Mouse (Mus musculus): Measurements from ENCODE around the gene Olfr153.
"Not testable (repeated sequence)": the region's sequence is repeated elsewhere in the genome, so short reads cannot be mapped to it uniquely, and the experiment has no call there.

The Olfr153 gene

DNA sequence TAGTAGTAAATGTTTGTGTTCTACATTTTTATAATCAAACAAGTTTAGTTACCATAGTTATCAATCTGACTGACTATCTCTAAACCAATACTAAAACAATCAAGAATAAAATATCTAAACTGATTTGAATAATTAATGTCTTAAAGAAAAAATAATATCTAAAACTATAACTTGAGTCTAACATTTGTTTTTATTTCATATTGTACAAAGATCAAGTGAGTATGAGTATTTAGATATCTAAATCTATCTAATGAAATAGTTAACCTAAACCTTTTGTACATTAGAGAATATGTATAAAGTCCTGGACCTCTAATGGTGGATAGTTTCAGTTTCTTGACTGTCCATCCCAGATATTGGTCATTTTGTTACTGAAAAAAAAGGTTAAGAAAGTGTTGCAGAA lies at the start of gene Olfr153:
Gene Olfr153 (plus strand): TSS at position 301 of the 400 bp plus-strand sequence.
- DNase-seq, result no peak

DNA sequence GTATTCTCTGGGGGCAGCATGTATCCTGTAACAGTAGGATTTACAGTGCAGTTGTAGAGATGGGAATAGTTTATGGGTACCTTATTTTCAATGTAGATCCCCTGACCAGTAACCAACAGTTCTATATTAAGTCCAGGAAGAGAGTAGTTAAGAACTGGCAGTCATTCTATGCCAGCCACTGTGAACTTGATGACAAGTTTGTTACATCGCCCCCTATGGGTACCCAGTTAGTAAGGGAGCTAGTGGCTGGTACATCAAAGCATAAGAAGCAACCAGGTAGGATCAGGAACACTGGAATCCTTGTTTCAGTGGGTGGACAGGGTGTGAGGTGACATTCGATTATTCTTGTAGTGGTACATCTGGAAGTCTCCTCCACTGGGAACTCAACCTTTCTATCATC lies 49.3 kb upstream of the Olfr153 start:
- DNase-seq, result no peak

DNA sequence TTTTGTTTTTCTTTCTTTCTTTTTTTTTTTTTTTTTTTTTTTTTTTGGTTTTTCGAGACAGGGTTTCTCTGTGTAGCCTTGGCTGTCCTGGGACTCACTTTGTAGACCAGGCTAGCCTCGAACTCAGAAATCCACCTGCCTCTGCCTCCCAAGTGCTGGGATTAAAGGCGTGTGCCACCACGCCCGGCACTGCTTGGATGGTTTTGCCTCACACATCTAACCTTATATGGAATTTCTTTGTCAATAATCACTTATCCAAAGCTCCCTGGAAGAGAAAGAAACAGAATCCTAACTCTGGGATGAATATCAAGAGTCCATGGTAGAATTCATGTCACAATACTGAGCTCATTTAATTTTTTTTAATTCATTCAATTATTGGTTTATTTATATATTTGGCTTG lies 34.6 kb upstream of the Olfr153 start, which contains the start of gene Pramel7:
Gene Pramel7 (minus strand): TSS at position 101 of the 400 bp plus-strand sequence.
- DNase-seq, result not testable (repeated sequence)

DNA sequence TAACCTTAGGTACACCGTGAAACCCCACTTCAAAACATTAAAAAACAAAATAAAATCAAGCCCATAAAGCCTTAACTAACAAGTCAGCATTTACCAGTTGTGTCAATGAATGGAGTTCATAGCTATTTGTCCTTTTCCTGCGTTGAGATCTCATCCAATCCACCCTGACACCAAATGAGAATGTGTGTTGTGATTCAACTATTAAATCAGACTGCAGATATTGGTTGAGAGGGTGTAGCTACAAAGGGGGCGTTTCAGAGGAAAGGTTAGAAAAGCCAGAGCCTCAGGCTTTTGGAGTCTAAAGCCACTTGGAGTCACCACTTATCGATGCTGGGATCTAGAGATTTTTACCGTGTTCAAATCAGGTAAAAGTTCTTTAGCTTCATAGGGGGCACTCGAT lies 25.3 kb upstream of the Olfr153 start, which contains the start of gene Pramel6:
Gene Pramel6 (plus strand): TSS at position 301 of the 400 bp plus-strand sequence.
- no peak for DNase-seq

DNA sequence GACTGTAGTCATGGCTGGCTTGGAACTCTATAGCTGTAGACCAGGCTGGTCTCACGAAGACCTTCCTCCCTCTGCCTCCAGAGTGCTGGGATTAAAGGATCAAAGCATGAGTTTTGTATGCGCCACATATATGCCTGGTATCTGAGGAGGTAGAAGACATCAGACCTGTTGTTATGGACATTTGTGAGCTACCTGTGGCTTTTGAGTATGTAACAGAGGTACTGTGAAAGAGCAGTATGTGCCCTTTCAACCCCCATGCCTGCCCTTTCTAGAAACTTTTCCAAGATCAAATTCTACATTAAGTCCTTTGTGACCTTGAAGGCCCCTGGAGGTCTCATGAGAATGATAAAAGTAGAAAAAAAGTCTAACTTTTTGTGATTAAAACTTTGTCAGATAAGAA lies 16.6 kb upstream of the Olfr153 start:
- no peak for DNase-seq

DNA sequence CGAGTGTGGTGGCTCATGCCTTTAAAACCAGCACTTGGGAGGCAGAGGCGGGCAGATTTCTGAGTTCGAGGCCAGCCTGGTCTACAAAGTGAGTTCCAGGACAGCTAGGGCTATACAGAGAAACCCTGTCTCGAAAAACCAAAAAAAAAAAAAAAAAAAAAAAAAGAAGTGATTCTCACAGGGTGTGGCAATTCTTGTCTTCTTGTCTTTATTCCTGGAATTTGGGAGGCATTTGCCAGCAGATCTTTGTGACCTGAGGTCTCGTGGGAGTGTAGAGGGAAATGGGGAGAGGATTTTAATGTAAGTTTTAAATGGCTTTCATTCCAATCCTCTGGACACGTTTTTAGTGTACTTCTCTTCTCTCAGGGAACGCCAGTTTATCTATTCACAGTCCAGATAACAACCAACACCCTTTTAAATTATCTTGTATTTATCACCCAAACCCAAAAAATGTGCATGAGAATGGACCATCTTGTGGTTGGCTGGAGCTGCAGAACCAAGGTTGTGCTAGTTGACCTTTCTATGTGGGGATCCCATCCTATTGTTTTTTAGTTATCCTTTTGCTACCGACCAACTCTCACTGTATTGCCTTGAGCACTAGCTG lies 16.0 kb upstream of the Olfr153 start:
- no peak for DNase-seq

DNA sequence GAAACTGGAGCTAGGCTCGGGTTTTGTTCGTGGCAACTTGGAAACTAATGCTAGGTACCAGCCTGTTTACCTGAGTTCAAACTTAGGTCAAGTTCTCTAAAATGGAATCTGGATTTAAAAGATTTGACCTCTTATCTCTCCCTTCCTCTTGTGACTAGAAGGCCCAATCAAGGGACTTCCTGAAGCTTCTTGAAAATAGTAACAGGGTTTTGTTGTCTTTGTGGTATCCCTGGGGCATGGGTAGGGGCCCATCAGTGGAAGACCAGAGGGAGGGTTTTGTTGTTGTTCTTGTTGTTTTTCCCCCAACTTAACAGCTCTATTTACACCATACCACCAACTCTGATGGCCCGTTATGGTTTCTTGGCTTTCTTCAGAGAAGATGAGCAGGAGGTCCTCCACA lies 15.0 kb upstream of the Olfr153 start:
- DNase-seq, result no peak

DNA sequence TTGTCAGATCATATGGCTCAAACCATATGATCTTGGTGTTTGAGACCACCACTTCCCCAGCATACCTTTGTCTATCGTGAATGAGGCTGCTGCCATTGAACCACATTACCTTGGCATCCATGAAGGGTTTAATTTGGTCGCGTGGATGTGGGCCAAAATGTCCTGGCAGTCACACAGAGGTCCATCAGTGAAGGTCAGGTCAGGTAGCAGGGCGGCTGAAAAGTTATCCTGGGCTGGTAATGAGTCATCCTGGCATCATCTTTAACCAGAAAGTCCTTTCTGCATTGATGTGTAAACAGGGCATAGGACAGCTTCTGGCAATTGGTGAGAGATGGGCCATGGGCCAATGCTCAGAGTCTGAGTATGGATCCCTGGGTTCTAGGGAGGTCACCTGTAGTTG lies 10.9 kb upstream of the Olfr153 start:
- DNase-seq, result no peak

DNA sequence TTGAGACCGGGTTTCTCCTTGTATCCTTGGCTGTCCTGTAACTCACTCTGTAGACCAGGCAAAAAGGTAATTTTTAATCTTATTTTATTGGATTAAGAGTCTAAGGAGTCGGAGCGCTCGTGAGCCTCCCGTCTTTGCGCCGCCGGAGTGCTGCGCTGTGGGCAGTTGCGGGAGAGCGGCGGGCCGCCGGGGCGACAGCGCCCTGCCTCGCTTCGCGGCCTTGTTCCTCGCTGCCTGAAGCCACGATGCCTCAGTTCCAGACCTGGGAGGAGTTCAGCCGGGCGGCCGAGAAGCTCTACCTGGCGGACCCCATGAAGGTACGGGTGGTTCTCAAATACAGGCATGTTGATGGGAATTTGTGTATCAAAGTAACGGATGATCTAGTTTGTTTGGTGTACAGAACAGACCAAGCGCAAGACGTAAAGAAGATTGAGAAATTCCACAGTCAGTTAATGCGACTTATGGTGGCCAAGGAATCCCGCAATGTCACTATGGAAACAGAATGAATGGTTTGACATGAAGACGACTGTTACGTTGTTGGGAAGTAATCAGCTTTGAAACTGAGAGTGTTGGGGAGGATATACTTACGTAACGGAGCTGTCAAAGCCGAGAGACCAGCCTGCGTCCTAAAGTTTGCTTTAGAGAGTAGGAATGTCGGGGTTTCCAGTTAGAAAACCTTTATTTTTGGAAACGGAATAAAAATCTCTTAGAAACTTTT lies 5.5 kb upstream of the Olfr153 start:
- DNase-seq, result peak in 1 of 2 experiments; percentile 4

DNA sequence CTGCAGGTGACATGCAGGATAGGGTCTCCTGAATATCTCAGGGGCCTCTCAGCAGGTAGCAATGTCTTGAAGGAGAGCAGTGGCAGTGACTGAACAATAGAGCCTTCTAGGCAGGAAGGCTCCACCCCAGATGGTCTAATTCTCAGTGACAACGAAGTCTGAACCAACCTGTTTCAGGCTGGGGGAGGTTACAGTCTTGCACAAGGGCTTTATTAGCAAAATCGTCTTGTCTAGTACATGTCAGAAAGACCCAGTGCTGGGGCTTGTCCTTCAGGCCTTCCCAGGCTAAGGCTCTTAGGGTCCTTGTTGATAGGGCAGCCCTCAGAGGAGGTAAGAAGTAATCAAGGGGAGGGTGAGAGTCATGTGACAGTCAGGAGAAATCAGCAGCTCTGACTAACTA lies 3.2 kb downstream of the Olfr153 start:
- no peak for DNase-seq

DNA sequence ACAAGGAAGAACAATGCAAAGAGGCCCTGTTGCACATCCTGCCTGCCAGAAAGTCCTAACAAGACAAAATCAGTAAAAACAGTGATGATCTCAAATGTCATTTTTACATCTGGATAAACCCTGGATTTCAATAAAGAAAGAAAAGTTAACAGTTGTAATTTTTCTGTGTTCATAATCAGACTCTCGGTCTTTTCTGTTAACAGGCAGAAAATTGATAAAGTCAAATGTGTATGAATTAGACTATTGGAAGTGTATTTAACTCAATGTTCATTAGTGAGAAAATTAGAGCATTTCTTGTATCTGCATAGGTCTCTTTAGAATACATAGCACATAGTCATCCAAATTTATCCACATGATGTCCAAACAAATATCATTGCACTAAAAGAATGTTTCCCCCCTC lies 13.8 kb downstream of the Olfr153 start, which contains the start of gene Olfr1128:
Gene Olfr1128 (minus strand): TSS at position 101 of the 400 bp plus-strand sequence.
- no peak for DNase-seq

DNA sequence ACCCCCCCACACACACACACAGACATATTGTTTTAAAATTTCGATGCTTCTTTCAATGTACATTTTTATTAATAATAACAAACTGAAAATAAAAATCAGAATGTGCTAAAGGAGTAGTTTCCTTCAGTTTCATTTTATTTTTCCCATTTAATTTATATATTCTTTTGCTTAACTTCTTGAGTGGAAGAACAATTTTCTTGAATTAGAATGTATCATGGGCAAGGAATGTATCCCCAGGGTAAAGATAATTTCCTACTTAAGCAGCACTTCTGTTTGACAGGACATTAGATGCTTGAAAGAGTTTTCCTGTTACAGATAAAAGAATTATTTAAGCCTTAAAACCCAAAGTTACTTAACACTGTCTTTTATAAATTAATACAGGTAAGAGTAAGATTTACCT lies 42.0 kb downstream of the Olfr153 start, which contains the start of gene Olfr1129:
Gene Olfr1129 (plus strand): TSS at position 301 of the 400 bp plus-strand sequence.
- DNase-seq, result not testable (repeated sequence)

Data from cerebellum, adult 18-20 months (tissue).